Mouse (Mus musculus) liver, embryonic 14.5 days (tissue): Measurements from ENCODE around the gene Arid1b. TPM values are rescaled to one million over a fixed set of nuclear protein-coding genes. Genes with fewer than 3 reads are reported as not detected.

ENCODE experiments used
- ATAC-seq: fragments of 200-750 bp; cut with Nextera tagmentation; 2 replicates; pipeline ENCODE4 v1.8.0; 2017; ENCODE audit warnings: moderate number of reproducible peaks, mild to moderate bottlenecking, moderate library complexity; ENCODE audit not compliant: insufficient read depth
- DNase-seq, 3 experiments: peaks; one replicate each; pipeline ENCODE4 v3.0.0-alpha.2; 2012 to 2013; ENCODE audit warnings: low read depth in 3 of 3, low spot score in 3 of 3
- H3K27ac ChIP-seq: fragments of 300-500 bp; sonication (generic); 2 replicates; pipeline ENCODE4 v1.5.1; 2014; ENCODE audit warnings: moderate library complexity, mild to moderate bottlenecking, control low read depth, inconsistent platforms
- H3K27me3 ChIP-seq: fragments of 300-500 bp; sonication (generic); 2 replicates; pipeline ENCODE4 v1.6.1; 2014; ENCODE audit warnings: mild to moderate bottlenecking, low read length, moderate library complexity; ENCODE audit not compliant: control insufficient read depth, insufficient read depth
- H3K36me3 ChIP-seq: fragments of 300-500 bp; sonication (generic); replicated peaks from 2 replicates; pipeline ENCODE4 v1.6.1; 2014; ENCODE audit warnings: low read depth; ENCODE audit not compliant: control insufficient read depth, insufficient read depth
- H3K4me1 ChIP-seq, 2 experiments: fragments of 200-500 bp in 1 of 2; fragments of 300-500 bp in 1 of 2; sonication (generic) in 1 of 2; replicated peaks; 2 replicates each; pipeline ENCODE4 v1.6.1; 2012 to 2014; ENCODE audit warnings: antibody characterized with exemption in 1 of 2, inconsistent platforms in 1 of 2, low read length in 1 of 2; ENCODE audit not compliant: control insufficient read depth in 2 of 2, insufficient read depth in 2 of 2
- H3K4me2 ChIP-seq: fragments of 300-500 bp; sonication (generic); 2 replicates; pipeline ENCODE4 v1.6.1; 2014; ENCODE audit warnings: low read depth, mild to moderate bottlenecking, control low read depth, moderate library complexity
- H3K4me3 ChIP-seq, 2 experiments: fragments of 200-500 bp in 1 of 2; fragments of 300-500 bp in 1 of 2; sonication (generic) in 1 of 2; 2 replicates each; pipeline ENCODE4 v1.5.1; 2012 to 2014; ENCODE audit warnings: low read depth in 2 of 2, low read length in 2 of 2, mild to moderate bottlenecking in 2 of 2, control low read depth in 1 of 2, inconsistent platforms in 1 of 2, moderate library complexity in 1 of 2; ENCODE audit not compliant: insufficient read depth in 1 of 2
- H3K9ac ChIP-seq: fragments of 300-500 bp; sonication (generic); replicated peaks from 2 replicates; pipeline ENCODE4 v1.6.1; 2014; ENCODE audit warnings: mild to moderate bottlenecking, control low read depth, moderate library complexity
- H3K9me3 ChIP-seq: fragments of 300-500 bp; sonication (generic); 2 replicates; pipeline ENCODE4 v1.6.1; 2016; ENCODE audit warnings: low read length, mixed read lengths; ENCODE audit not compliant: control insufficient read depth
- CTCF ChIP-seq: IDR thresholded peaks from 2 replicates; pipeline ENCODE4 v1.5.1; 2016; ENCODE audit warnings: antibody characterized with exemption, low read depth, control low read depth
- EP300 ChIP-seq: IDR thresholded peaks from 2 replicates; pipeline ENCODE4 v1.6.1; 2016; ENCODE audit warnings: antibody characterized with exemption, low read depth
- WGBS: fragments of 180-500 bp; shearing (Covaris S2); extraction: QIAGEN DNeasy Blood & Tissue Kit; methylation state at CpG from one replicate; pipeline ENCODE4 v1.1.7; 2014; ENCODE audit not compliant: insufficient replicate concordance; 5-methylcytosine and 5-hydroxymethylcytosine counted together
- polyA plus RNA-seq, 2 experiments: library from polyadenylated mRNA; depleted of rRNA in 1 of 2; stranded (reverse) in 1 of 2; unstranded in 1 of 2; fragments of >200 nt; fragmentation: Nextera tagmentation in 1 of 2; extraction: Ambion mirVana in 1 of 2; gene quantifications; 2 replicates each; pipeline versions ENCODE4 v1.2.1 to v1.2.3; 2012 to 2014

Gene Arid1b
- polyA plus RNA-seq, 2 experiments, result 2.6 to 3.1 TPM

- TF ChIP-seq CTCF (no peak), EP300 (no peak)
- Histone ChIP-seq H3K4me3 (no peak overlapping the region), H3K9me3 (no peaks in the 10 kb centered on the region), H3K9ac (no peak overlapping the region), H3K27ac (no peak overlapping the region), H3K4me2 (no peak overlapping the region), H3K27me3 (no peaks in the 10 kb centered on the region), H3K36me3 (no peaks in the 10 kb centered on the region), H3K4me1 (peaks cover 25 to 31% of the 10 kb centered on the region in 2 experiments)
- 87% methylated on average over 6 of the region's 6 CpGs for WGBS
- ATAC-seq, result no peak
- DNase-seq, result no peak
Measured at GRCm38 (mm10) chr17:5115952-5116351, 121.8 kb downstream of the Arid1b start.

GRCm38 (mm10) chr17:5116990-5117389, 122.9 kb downstream of the Arid1b start:
- Histone ChIP-seq H3K36me3 (no peaks in the 10 kb centered on the region), H3K4me3 (no peak overlapping the region), H3K9me3 (no peaks in the 10 kb centered on the region), H3K4me2 (no peak overlapping the region), H3K27ac (no peak overlapping the region), H3K27me3 (no peaks in the 10 kb centered on the region), H3K9ac (no peak overlapping the region), H3K4me1 (peaks cover 14 to 21% of the 10 kb centered on the region in 2 experiments)
- no peak for ATAC-seq
- no peak for DNase-seq
- WGBS, result 68% methylated on average over 2 of the region's 2 CpGs
- no peak for TF ChIP-seq CTCF
- TF ChIP-seq EP300, result no peak

DNA sequence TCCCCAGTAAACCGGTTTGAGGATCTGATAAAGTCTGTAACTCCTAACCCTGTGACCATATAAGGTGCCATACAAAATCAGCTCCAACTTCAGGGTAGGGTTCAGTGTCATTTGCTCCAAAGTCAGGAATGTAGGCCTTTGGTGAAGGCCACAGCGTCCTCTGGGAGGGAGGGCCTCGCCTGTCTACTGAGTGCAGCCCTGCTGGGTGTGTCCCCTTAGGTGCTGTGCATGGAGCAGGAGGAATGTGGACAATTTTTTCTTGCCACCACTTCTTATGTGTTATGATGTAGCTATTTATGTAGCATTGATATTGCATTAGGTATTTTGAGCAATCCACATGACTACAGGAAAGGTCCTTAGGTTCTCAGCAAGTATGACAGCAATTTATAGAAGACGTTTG, 124.0 kb downstream of the Arid1b start:
- no peak overlapping the region for H3K27ac ChIP-seq

DNA sequence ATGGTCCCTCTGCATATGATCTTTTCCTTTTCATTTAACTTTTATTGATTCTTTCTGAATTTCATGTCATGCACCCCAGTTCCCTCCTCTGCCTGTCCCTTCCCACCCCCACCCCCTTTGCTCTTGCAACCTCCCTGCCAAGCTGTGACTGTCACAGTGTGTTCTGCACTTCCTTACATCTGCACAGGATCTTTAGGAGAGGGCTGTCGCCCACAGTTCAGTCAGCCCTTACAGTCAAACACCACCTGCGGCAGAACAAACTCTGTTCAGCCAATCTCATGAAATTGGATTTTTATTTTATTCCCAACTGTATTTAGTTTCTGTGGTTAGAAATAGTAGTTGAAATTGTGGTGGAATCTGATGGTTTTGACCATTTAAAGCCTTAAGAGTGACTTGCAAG, 130.5 kb downstream of the Arid1b start:
- no peak for TF ChIP-seq CTCF
- H3K4me2 ChIP-seq, result no peak overlapping the region
- no peaks in the 10 kb centered on the region for H3K36me3 ChIP-seq
- ATAC-seq (no peak), DNase-seq (no peak)
- 47% methylated on average over 2 of the region's 2 CpGs for WGBS
- no peak overlapping the region for H3K9ac ChIP-seq
- peaks cover 3 to 6% of the 10 kb centered on the region in 2 experiments; a peak in 2 of 4 replicates for H3K4me1 ChIP-seq
- H3K27ac ChIP-seq, result no peak overlapping the region
- no peak overlapping the region for H3K4me3 ChIP-seq
- H3K27me3 ChIP-seq, result no peaks in the 10 kb centered on the region
- H3K9me3 ChIP-seq, result no peaks in the 10 kb centered on the region

More for the DNA sequence above, 124.0 kb downstream of the Arid1b start:
- TF ChIP-seq CTCF (no peak), EP300 (no peak)
- 72% methylated on average over 4 of the region's 4 CpGs for WGBS
- ATAC-seq (no peak), DNase-seq (no peak)
- no peaks in the 10 kb centered on the region for H3K27me3 ChIP-seq
- no peak overlapping the region for H3K9ac ChIP-seq
- no peak overlapping the region for H3K4me3 ChIP-seq
- H3K4me1 ChIP-seq, result peaks cover 4 to 11% of the 10 kb centered on the region in 2 experiments
- H3K4me2 ChIP-seq, result no peak overlapping the region
- H3K9me3 ChIP-seq, result no peaks in the 10 kb centered on the region
- no peaks in the 10 kb centered on the region for H3K36me3 ChIP-seq

DNA sequence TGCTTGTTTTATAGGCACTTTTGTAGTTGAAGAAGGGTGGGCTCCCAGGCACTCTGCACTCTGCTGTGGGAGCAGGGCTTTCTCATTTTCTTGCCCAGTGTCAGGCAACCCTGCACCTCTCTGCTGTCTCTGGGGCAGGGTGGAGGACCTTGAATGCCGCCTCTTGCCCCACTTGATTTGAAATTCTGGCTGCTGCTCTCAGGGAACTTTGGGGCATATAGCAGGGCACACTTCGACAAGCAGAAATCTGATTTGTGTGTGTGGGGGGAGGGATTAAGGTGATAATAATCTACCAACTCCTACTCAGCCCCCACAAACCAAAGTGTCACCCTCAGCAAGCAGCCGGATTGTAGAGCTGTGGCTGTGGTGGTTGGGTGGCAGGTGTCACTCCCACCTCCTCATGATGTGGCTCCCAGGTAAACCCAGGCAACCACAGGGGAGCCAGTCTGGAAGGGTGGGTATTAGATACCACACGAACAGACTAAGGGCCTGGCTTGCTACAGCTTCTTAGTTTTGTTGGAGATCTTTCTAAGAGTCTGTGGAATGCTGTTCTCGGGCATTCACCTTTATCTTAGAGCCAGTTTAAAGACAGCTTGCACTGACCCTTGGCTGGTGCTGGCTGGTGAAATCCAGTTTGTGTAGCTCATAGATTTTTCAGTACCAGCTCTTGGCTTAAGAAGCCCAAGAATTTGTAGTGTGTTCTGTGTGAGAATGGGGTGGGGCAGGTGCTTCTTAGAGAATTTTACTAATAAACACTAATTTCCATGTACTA, 131.1 kb downstream of the Arid1b start:
- peaks cover 3% of the 10 kb centered on the region in 2 experiments; a peak in 2 of 4 replicates for H3K4me1 ChIP-seq
- no peak for DNase-seq
- no peak overlapping the region for H3K4me3 ChIP-seq
- no peaks in the 10 kb centered on the region for H3K9me3 ChIP-seq
- H3K27me3 ChIP-seq, result no peaks in the 10 kb centered on the region
- TF ChIP-seq EP300 (no peak), CTCF (no peak)
- H3K9ac ChIP-seq, result no peak overlapping the region
- WGBS, result 45% methylated on average over 5 of the region's 5 CpGs
- ATAC-seq, result no peak
- no peaks in the 10 kb centered on the region for H3K36me3 ChIP-seq
- H3K27ac ChIP-seq, result no peak overlapping the region
- H3K4me2 ChIP-seq, result no peak overlapping the region
